Mouse (Mus musculus) CH12.LX (cell line): Measurements from ENCODE around the gene S100a7a. TPM values are rescaled to one million over a fixed set of nuclear protein-coding genes. Genes with fewer than 3 reads are reported as not detected.

Source experiments
- DNase-seq: peaks from one replicate; pipeline ENCODE4 v3.0.0-alpha.2; 2013; ENCODE audit errors: extremely low read depth
- H3K27ac ChIP-seq: 2 replicates; pipeline ENCODE4 v1.5.1; 2012; ENCODE audit warnings: low read depth, mild to moderate bottlenecking, control low read depth, moderate library complexity; ENCODE audit not compliant: insufficient read depth
- H3K27me3 ChIP-seq: replicated peaks from 2 replicates; pipeline ENCODE3; 2012; ENCODE audit warnings: inconsistent platforms
- H3K36me3 ChIP-seq, 2 experiments: replicated peaks in 1 of 2; 2 replicates each; pipeline versions ENCODE3 to v1.6.1; 2012; ENCODE audit warnings: inconsistent platforms in 1 of 2, low read length in 1 of 2, mild to moderate bottlenecking in 1 of 2, mixed read lengths in 1 of 2, moderate library complexity in 1 of 2; ENCODE audit not compliant: control insufficient read depth in 1 of 2, insufficient read depth in 1 of 2
- H3K4me1 ChIP-seq, 2 experiments: 2 replicates each; pipeline ENCODE4 v1.6.1; 2012; ENCODE audit warnings: inconsistent platforms in 1 of 2, moderate library complexity in 1 of 2; ENCODE audit not compliant: insufficient read depth in 2 of 2, control insufficient read depth in 1 of 2
- H3K4me2 ChIP-seq: 2 replicates; pipeline ENCODE4 v1.6.1; 2012; ENCODE audit warnings: low read depth, mild to moderate bottlenecking, control low read depth; ENCODE audit not compliant: poor library complexity, insufficient read depth, severe bottlenecking
- H3K4me3 ChIP-seq, 3 experiments: fragments of 150-350 bp in 1 of 3; sonication (generic) in 1 of 3; replicated peaks in 1 of 3; 2 replicates each; pipeline versions ENCODE3 to v1.5.1; 2011 to 2012; ENCODE audit warnings: low read depth in 2 of 3, low read length in 2 of 3, mild to moderate bottlenecking in 2 of 3, moderate library complexity in 2 of 3, control low read depth in 1 of 3, improper control_type of control experiment in 1 of 3, inconsistent platforms in 1 of 3, mixed read lengths in 1 of 3; ENCODE audit not compliant: poor library complexity in 1 of 3
- H3K79me2 ChIP-seq: replicated peaks from 2 replicates; pipeline ENCODE4 v1.6.1; 2012; ENCODE audit warnings: mild to moderate bottlenecking, moderate library complexity; ENCODE audit not compliant: control insufficient read depth, poor library complexity, insufficient read depth, severe bottlenecking; ENCODE audit errors: extremely low read depth
- H3K9ac ChIP-seq: 2 replicates; pipeline ENCODE4 v1.6.1; 2012; ENCODE audit warnings: low read depth, mild to moderate bottlenecking, control low read depth, moderate library complexity; ENCODE audit not compliant: insufficient read depth
- H3K9me3 ChIP-seq: replicated peaks from 2 replicates; pipeline ENCODE3; 2012; ENCODE audit warnings: low read length, inconsistent platforms, mixed read lengths
- BHLHE40 ChIP-seq: IDR thresholded peaks from 2 replicates; pipeline ENCODE4 v1.6.1; 2011; ENCODE audit warnings: mild to moderate bottlenecking, low read depth, low read length, improper control_type of control experiment
- CTCF ChIP-seq, 2 experiments: IDR thresholded peaks in 1 of 2; conservative IDR thresholded peaks in 1 of 2; 2 replicates each; pipeline ENCODE4 v1.5.1; 2011 to 2012; ENCODE audit warnings: low read depth in 2 of 2, low read length in 2 of 2, improper control_type of control experiment in 1 of 2, inconsistent platforms in 1 of 2, mild to moderate bottlenecking in 1 of 2, moderate library complexity in 1 of 2
- E2F4 ChIP-seq: IDR thresholded peaks from 2 replicates; pipeline ENCODE4 v1.6.1; 2011; ENCODE audit warnings: low read depth, low read length, improper control_type of control experiment; ENCODE audit not compliant: insufficient replicate concordance
- ETS1 ChIP-seq: conservative IDR thresholded peaks from 2 replicates; pipeline ENCODE4 v1.6.1; 2012; ENCODE audit warnings: low read depth, mild to moderate bottlenecking, inconsistent platforms, low read length, improper control_type of control experiment, moderate library complexity
- HCFC1 ChIP-seq: IDR thresholded peaks from 2 replicates; pipeline ENCODE4 v1.6.1; 2012; ENCODE audit warnings: low read depth, mild to moderate bottlenecking, inconsistent platforms, low read length, improper control_type of control experiment
- JUND ChIP-seq: conservative IDR thresholded peaks from 2 replicates; pipeline ENCODE4 v1.6.1; 2011; ENCODE audit warnings: low read depth, low read length, improper control_type of control experiment
- MAX ChIP-seq: IDR thresholded peaks from 2 replicates; pipeline ENCODE4 v1.6.1; 2011; ENCODE audit warnings: low read length, improper control_type of control experiment
- MEF2A ChIP-seq: IDR thresholded peaks from 2 replicates; pipeline ENCODE4 v1.6.1; 2014; ENCODE audit warnings: low read depth, mild to moderate bottlenecking, inconsistent platforms, low read length, improper control_type of control experiment, borderline replicate concordance
- MXI1 ChIP-seq: IDR thresholded peaks from 2 replicates; pipeline ENCODE4 v1.6.1; 2011; ENCODE audit warnings: mild to moderate bottlenecking, low read depth, low read length, improper control_type of control experiment
- MYC ChIP-seq: IDR thresholded peaks from 2 replicates; pipeline ENCODE4 v1.6.1; 2011; ENCODE audit warnings: low read depth, mild to moderate bottlenecking, improper control_type of control experiment, low read length
- NELFE ChIP-seq: IDR thresholded peaks from 2 replicates; pipeline ENCODE4 v1.6.1; 2011; ENCODE audit warnings: low read depth, low read length, improper control_type of control experiment
- NRF1 ChIP-seq: IDR thresholded peaks from 2 replicates; pipeline ENCODE4 v1.6.1; 2014; ENCODE audit warnings: low read depth, mild to moderate bottlenecking, inconsistent platforms, low read length, improper control_type of control experiment, moderate library complexity
- PAX5 ChIP-seq: IDR thresholded peaks from 2 replicates; pipeline ENCODE4 v1.6.1; 2012; ENCODE audit warnings: low read length, inconsistent platforms, mixed read lengths
- POLR2A ChIP-seq: IDR thresholded peaks from 2 replicates; pipeline ENCODE4 v1.6.1; 2011; ENCODE audit warnings: low read depth, mild to moderate bottlenecking, improper control_type of control experiment, low read length
- RAD21 ChIP-seq: IDR thresholded peaks from 2 replicates; pipeline ENCODE4 v1.6.1; 2011; ENCODE audit warnings: low read depth, mild to moderate bottlenecking, low read length, improper control_type of control experiment, moderate library complexity
- SIN3A ChIP-seq: IDR thresholded peaks from 2 replicates; pipeline ENCODE4 v1.6.1; 2012; ENCODE audit warnings: low read length, improper control_type of control experiment, inconsistent platforms
- SMC3 ChIP-seq: IDR thresholded peaks from 2 replicates; pipeline ENCODE4 v1.6.1; 2011; ENCODE audit warnings: low read depth, low read length, improper control_type of control experiment
- TCF12 ChIP-seq: IDR thresholded peaks from 2 replicates; pipeline ENCODE4 v1.6.1; 2014; ENCODE audit warnings: low read depth, mild to moderate bottlenecking, inconsistent platforms, low read length, improper control_type of control experiment
- UBTF ChIP-seq: IDR thresholded peaks from 2 replicates; pipeline ENCODE4 v1.6.1; 2012; ENCODE audit warnings: low read depth, mild to moderate bottlenecking, inconsistent platforms, low read length, improper control_type of control experiment, moderate library complexity
- ZC3H11A ChIP-seq: IDR thresholded peaks from 2 replicates; pipeline ENCODE4 v1.6.1; 2012; ENCODE audit warnings: low read depth, mild to moderate bottlenecking, inconsistent platforms, low read length, improper control_type of control experiment
- ZKSCAN1 ChIP-seq: IDR thresholded peaks from 2 replicates; pipeline ENCODE4 v1.6.1; 2012; ENCODE audit warnings: low read depth, inconsistent platforms, low read length, improper control_type of control experiment, borderline replicate concordance
- dilution Hi-C: fragments of 300-500 bp; cut with MboI; formaldehyde crosslinking; loops from 2 replicates; pipeline ENCODE4 v1.14.3; 2020; ENCODE audit warnings: low sequenced_read_pairs; ENCODE audit not compliant: extremely low pct_unique_long_range_greater_than_20kb, extremely low pct_ligation_motif_present
- in situ Hi-C: fragments of 300-500 bp; cut with MboI; formaldehyde crosslinking; loops from 3 replicates; pipeline ENCODE4 v1.14.3; 2019; ENCODE audit warnings: low sequenced_read_pairs, low pct_ligation_motif_present, low pct_unique_long_range_greater_than_20kb, mixed read lengths
- polyA plus RNA-seq: library from polyadenylated mRNA; unstranded; fragments of >175 nt; gene quantifications from 2 replicates; pipeline ENCODE4 v1.2.1, GENCODE M21; 2012; ENCODE audit warnings: low read depth; ENCODE audit not compliant: insufficient read length
- total RNA-seq, 2 experiments: library from RNA; depleted of rRNA; stranded (reverse); fragments of 300-350 nt in 1 of 2; fragments of >200 nt in 1 of 2; gene quantifications; 2 replicates each; pipeline ENCODE4 v1.2.3; 2012 to 2014

S100a7a gene
- total and polyA plus RNA-seq, 3 experiments, result not detected

GRCm38 (mm10) chr3:90644220-90644619 is 9.6 kb upstream of the S100a7a start:
- dilution Hi-C loops, result no loop called here
- no peaks in the 10 kb centered on the region for H3K9me3 ChIP-seq
- H3K79me2 ChIP-seq, result no peaks in the 10 kb centered on the region
- no peak for TF ChIP-seq BHLHE40
- peak; percentile 58 for TF ChIP-seq SMC3
- peak; percentile 73 to 77 for TF ChIP-seq CTCF (conservative IDR thresholded peaks at IDR 0.05 in 1 of 2, IDR thresholded peaks at IDR 0.05 in 1 of 2; ENCODE audit: low read depth in 2 of 2, low read length in 2 of 2)
- no peak overlapping the region for H3K27ac ChIP-seq
- H3K4me1 ChIP-seq, result no peaks in the 10 kb centered on the region
- H3K4me2 ChIP-seq, result no peak overlapping the region
- no peak overlapping the region for H3K4me3 ChIP-seq
- H3K9ac ChIP-seq, result no peak overlapping the region
- no peaks in the 10 kb centered on the region for H3K36me3 ChIP-seq
- peaks cover 43% of the 10 kb centered on the region for H3K27me3 ChIP-seq
- in situ Hi-C loops, result no loop called here
- DNase-seq, result peak; percentile 61

GRCm38 (mm10) chr3:90647291-90647690 is 6.5 kb upstream of the S100a7a start:
- DNase-seq, result no peak
- Histone ChIP-seq H3K36me3 (no peaks in the 10 kb centered on the region), H3K27me3 (peaks cover 46% of the 10 kb centered on the region), H3K4me2 (no peak overlapping the region), H3K27ac (no peak overlapping the region), H3K9ac (no peak overlapping the region), H3K4me1 (no peaks in the 10 kb centered on the region), H3K9me3 (no peaks in the 10 kb centered on the region), H3K79me2 (no peaks in the 10 kb centered on the region), H3K4me3 (no peak overlapping the region)
- in situ Hi-C loops (no loop called here), dilution Hi-C loops (no loop called here)
- TF ChIP-seq MXI1, result no peak
- no peak for TF ChIP-seq NRF1
- TF ChIP-seq MEF2A, result no peak

- Histone ChIP-seq H3K79me2 (no peaks in the 10 kb centered on the region), H3K9ac (no peak overlapping the region), H3K27ac (no peak overlapping the region), H3K27me3 (peaks cover 54% of the 10 kb centered on the region), H3K4me2 (no peak overlapping the region), H3K36me3 (no peaks in the 10 kb centered on the region), H3K9me3 (no peaks in the 10 kb centered on the region), H3K4me3 (no peak overlapping the region), H3K4me1 (no peaks in the 10 kb centered on the region)
- no peak for DNase-seq
- dilution Hi-C loops (no loop called here), in situ Hi-C loops (no loop called here)
- no peak for TF ChIP-seq POLR2A
- TF ChIP-seq UBTF, result no peak
- TF ChIP-seq ZC3H11A, result no peak
- TF ChIP-seq CTCF (conservative IDR thresholded peaks at IDR 0.05 in 1 of 2, IDR thresholded peaks at IDR 0.05 in 1 of 2; ENCODE audit: low read depth in 2 of 2, low read length in 2 of 2), result no peak
- no peak for TF ChIP-seq MAX
- no peak for TF ChIP-seq SIN3A
- TF ChIP-seq ZKSCAN1, result no peak
- no peak for TF ChIP-seq E2F4
- no peak for TF ChIP-seq TCF12
- TF ChIP-seq NELFE, result no peak
- TF ChIP-seq RAD21, result no peak
- TF ChIP-seq ETS1, result no peak
- TF ChIP-seq JUND, result no peak
- TF ChIP-seq MXI1, result no peak
- TF ChIP-seq PAX5, result no peak
- TF ChIP-seq HCFC1, result no peak
- TF ChIP-seq MYC, result no peak
Observed at GRCm38 (mm10) chr3:90648981-90649380, 4.8 kb upstream of the S100a7a start.
